Mouse (Mus musculus) intestine, embryonic 14.5 days (tissue): Measurements from ENCODE around the gene Traf3. TPM values are rescaled to one million over a fixed set of nuclear protein-coding genes. Genes with fewer than 3 reads are reported as not detected.

Experiments used
- ATAC-seq: fragments of 200-750 bp; cut with Nextera tagmentation; replicated peaks from 2 replicates; pipeline ENCODE4 v1.8.0; 2017; ENCODE audit warnings: low read depth, moderate number of reproducible peaks, moderate TSS enrichment, moderate library complexity; ENCODE audit not compliant: low FRiP score, low TSS enrichment
- DNase-seq: peaks from one replicate; pipeline ENCODE4 v3.0.0-alpha.2; 2018; ENCODE audit warnings: low spot score
- H3K27ac ChIP-seq: fragments of 300-500 bp; sonication (generic); 2 replicates; pipeline ENCODE4 v1.5.1; 2014; ENCODE audit warnings: low read depth, mild to moderate bottlenecking, control low read depth
- H3K27me3 ChIP-seq: fragments of 300-500 bp; sonication (generic); replicated peaks from 2 replicates; pipeline ENCODE4 v1.6.1; 2014; ENCODE audit warnings: low read length, control low read depth; ENCODE audit not compliant: control insufficient read depth, insufficient read depth
- H3K36me3 ChIP-seq: fragments of 300-500 bp; sonication (generic); 2 replicates; pipeline ENCODE4 v1.6.1; 2014; ENCODE audit warnings: low read length, control low read depth; ENCODE audit not compliant: control insufficient read depth, insufficient read depth
- H3K4me1 ChIP-seq: fragments of 300-500 bp; sonication (generic); replicated peaks from 2 replicates; pipeline ENCODE4 v1.6.1; 2014; ENCODE audit warnings: low read length, control low read depth, mixed read lengths; ENCODE audit not compliant: control insufficient read depth, insufficient read depth
- H3K4me2 ChIP-seq: fragments of 300-500 bp; sonication (generic); 2 replicates; pipeline ENCODE4 v1.6.1; 2014; ENCODE audit warnings: low read length
- H3K4me3 ChIP-seq: fragments of 300-500 bp; sonication (generic); 2 replicates; pipeline ENCODE4 v1.5.1; 2014; ENCODE audit warnings: low read depth, low read length, control low read depth, mixed read lengths
- H3K9ac ChIP-seq: fragments of 300-500 bp; sonication (generic); 2 replicates; pipeline ENCODE4 v1.6.1; 2014; ENCODE audit warnings: mild to moderate bottlenecking, low read length
- H3K9me3 ChIP-seq: fragments of 300-500 bp; sonication (generic); 2 replicates; pipeline ENCODE4 v1.6.1; 2016; ENCODE audit warnings: low read length, control low read depth; ENCODE audit not compliant: control insufficient read depth
- WGBS: fragments of 180-500 bp; shearing (Covaris S2); extraction: QIAGEN DNeasy Blood & Tissue Kit; methylation state at CpG from one replicate; pipeline ENCODE4 v1.1.7; 2014; 5-methylcytosine and 5-hydroxymethylcytosine counted together
- polyA plus RNA-seq: library from polyadenylated mRNA; unstranded; fragments of >200 nt; fragmentation: Nextera tagmentation; extraction: Ambion mirVana; gene quantifications from 2 replicates; pipeline ENCODE4 v1.2.1, GENCODE M21; 2014

Gene Traf3
- polyA plus RNA-seq, 1 experiment from 2014 or later = 9.1 TPM

- no peaks in the 10 kb centered on the region for H3K27me3 ChIP-seq
- DNase-seq = no peak
- no peak overlapping the region for H3K9ac ChIP-seq
- no peaks in the 10 kb centered on the region for H3K9me3 ChIP-seq
- H3K27ac ChIP-seq = no peak overlapping the region
- no peak overlapping the region for H3K4me3 ChIP-seq
- no peaks in the 10 kb centered on the region for H3K4me1 ChIP-seq
- 95% methylated on average over 5 of the region's 5 CpGs for WGBS
- peaks cover 40% of the 10 kb centered on the region for H3K36me3 ChIP-seq
- H3K4me2 ChIP-seq = no peak overlapping the region
- ATAC-seq = no peak
Measured at GRCm38 (mm10) chr12:111242346-111242745, 76.2 kb downstream of the Traf3 start.

- Histone ChIP-seq H3K4me2 (no peak overlapping the region), H3K4me1 (no peaks in the 10 kb centered on the region), H3K27ac (no peak overlapping the region), H3K9me3 (no peaks in the 10 kb centered on the region), H3K36me3 (peaks cover 39% of the 10 kb centered on the region), H3K9ac (no peak overlapping the region), H3K27me3 (no peaks in the 10 kb centered on the region), H3K4me3 (no peak overlapping the region)
- ATAC-seq (no peak), DNase-seq (no peak)
- WGBS = 82% methylated on average over 12 of the region's 12 CpGs
Measured at GRCm38 (mm10) chr12:111243733-111244132, 77.6 kb downstream of the Traf3 start.

GRCm38 (mm10) chr12:111245070-111245469 is 78.9 kb downstream of the Traf3 start:
- no peaks in the 10 kb centered on the region for H3K4me1 ChIP-seq
- H3K9ac ChIP-seq = no peak overlapping the region
- H3K36me3 ChIP-seq = peaks cover 35% of the 10 kb centered on the region
- 86% methylated on average over 6 of the region's 6 CpGs for WGBS
- ATAC-seq (no peak), DNase-seq (no peak)
- H3K4me2 ChIP-seq = no peak overlapping the region
- H3K27ac ChIP-seq = no peak overlapping the region
- H3K4me3 ChIP-seq = no peak overlapping the region
- H3K27me3 ChIP-seq = no peaks in the 10 kb centered on the region
- H3K9me3 ChIP-seq = no peaks in the 10 kb centered on the region

GRCm38 (mm10) chr12:111246808-111247464 is 80.8 kb downstream of the Traf3 start:
- DNase-seq (no peak), ATAC-seq (no peak)
- no peaks in the 10 kb centered on the region for H3K4me1 ChIP-seq
- WGBS = 91% methylated on average over 9 of the region's 9 CpGs
- H3K36me3 ChIP-seq = peaks cover 39% of the 10 kb centered on the region
- H3K9me3 ChIP-seq = no peaks in the 10 kb centered on the region
- H3K27me3 ChIP-seq = no peaks in the 10 kb centered on the region
- H3K4me2 ChIP-seq = no peak overlapping the region
- H3K27ac ChIP-seq = no peak overlapping the region
- no peak overlapping the region for H3K9ac ChIP-seq
- H3K4me3 ChIP-seq = no peak overlapping the region

- no peak overlapping the region for H3K9ac ChIP-seq
- H3K36me3 ChIP-seq = peaks cover 22% of the 10 kb centered on the region
- no peaks in the 10 kb centered on the region for H3K4me1 ChIP-seq
- no peak for DNase-seq
- H3K4me3 ChIP-seq = no peak overlapping the region
- H3K9me3 ChIP-seq = no peaks in the 10 kb centered on the region
- no peak overlapping the region for H3K4me2 ChIP-seq
- H3K27me3 ChIP-seq = no peaks in the 10 kb centered on the region
- ATAC-seq = no peak
- 62% methylated on average over 3 of the region's 3 CpGs for WGBS
- H3K27ac ChIP-seq = no peak overlapping the region
Measured at GRCm38 (mm10) chr12:111249095-111249494, 82.9 kb downstream of the Traf3 start.

GRCm38 (mm10) chr12:111250116-111250515 is 83.9 kb downstream of the Traf3 start:
- Histone ChIP-seq H3K4me1 (no peaks in the 10 kb centered on the region), H3K27ac (no peak overlapping the region), H3K36me3 (peaks cover 25% of the 10 kb centered on the region), H3K9me3 (no peaks in the 10 kb centered on the region), H3K4me3 (no peak overlapping the region), H3K9ac (no peak overlapping the region), H3K4me2 (no peak overlapping the region), H3K27me3 (no peaks in the 10 kb centered on the region)
- DNase-seq (no peak), ATAC-seq (no peak)
- WGBS = 89% methylated on average over 8 of the region's 8 CpGs

GRCm38 (mm10) chr12:111251227-111251626 is 85.1 kb downstream of the Traf3 start:
- H3K4me1 ChIP-seq = no peaks in the 10 kb centered on the region
- H3K4me3 ChIP-seq = no peak overlapping the region
- no peaks in the 10 kb centered on the region for H3K27me3 ChIP-seq
- H3K9ac ChIP-seq = no peak overlapping the region
- H3K27ac ChIP-seq = no peak overlapping the region
- no peaks in the 10 kb centered on the region for H3K9me3 ChIP-seq
- DNase-seq = no peak
- no peak overlapping the region for H3K4me2 ChIP-seq
- ATAC-seq = no peak
- WGBS = 72% methylated on average over 9 of the region's 9 CpGs
- H3K36me3 ChIP-seq = peaks cover 35% of the 10 kb centered on the region

GRCm38 (mm10) chr12:111263650-111264049 is 97.5 kb downstream of the Traf3 start:
- Histone ChIP-seq H3K36me3 (peaks cover 22% of the 10 kb centered on the region), H3K27ac (no peak overlapping the region), H3K4me3 (no peak overlapping the region), H3K4me2 (no peak overlapping the region), H3K9me3 (no peaks in the 10 kb centered on the region), H3K9ac (no peak overlapping the region), H3K4me1 (no peaks in the 10 kb centered on the region), H3K27me3 (no peaks in the 10 kb centered on the region)
- no peak for ATAC-seq
- no peak for DNase-seq
- WGBS = 90% methylated on average over 16 of the region's 16 CpGs

GRCm38 (mm10) chr12:111265212-111265611 is 99.0 kb downstream of the Traf3 start:
- Histone ChIP-seq H3K27me3 (peaks cover 9% of the 10 kb centered on the region), H3K4me2 (no peak overlapping the region), H3K9ac (no peak overlapping the region), H3K36me3 (peaks cover 18% of the 10 kb centered on the region), H3K27ac (no peak overlapping the region), H3K4me1 (no peaks in the 10 kb centered on the region), H3K4me3 (no peak overlapping the region), H3K9me3 (no peaks in the 10 kb centered on the region)
- ATAC-seq = no peak
- DNase-seq = no peak
- 63% methylated on average over 5 of the region's 5 CpGs for WGBS
